Mouse (Mus musculus) MEL (cell line): ENCODE data around the gene Hs3st3b1.

Experiments
- CTCF ChIP-seq, 3 experiments: IDR thresholded peaks in 2 of 3; conservative IDR thresholded peaks in 1 of 3; 2 replicates each; pipeline ENCODE4 v1.5.1; 2011 to 2012; ENCODE audit warnings: low read length in 3 of 3, low read depth in 2 of 3, mild to moderate bottlenecking in 2 of 3, improper control_type of control experiment in 1 of 3, inconsistent platforms in 1 of 3, mixed read lengths in 1 of 3, moderate library complexity in 1 of 3; ENCODE audit not compliant: control insufficient read depth in 1 of 3, insufficient read depth in 1 of 3, poor library complexity in 1 of 3, severe bottlenecking in 1 of 3
- EP300 ChIP-seq, 2 experiments: IDR thresholded peaks; 2 replicates each; pipeline ENCODE4 v1.6.1; 2011; ENCODE audit warnings: improper control_type of control experiment in 2 of 2, low read length in 2 of 2, low read depth in 1 of 2, mild to moderate bottlenecking in 1 of 2
- MAX ChIP-seq: IDR thresholded peaks from 2 replicates; pipeline ENCODE4 v1.6.1; 2011; ENCODE audit warnings: low read length, improper control_type of control experiment
- MYC ChIP-seq: IDR thresholded peaks from 2 replicates; pipeline ENCODE4 v1.6.1; 2011; ENCODE audit warnings: low read depth, mild to moderate bottlenecking, low read length, improper control_type of control experiment, moderate library complexity
- POLR2A ChIP-seq, 2 experiments: IDR thresholded peaks; 2 replicates each; pipeline ENCODE4 v1.6.1; 2011 to 2012; ENCODE audit warnings: low read length in 2 of 2, mild to moderate bottlenecking in 2 of 2, control low read depth in 1 of 2, improper control_type of control experiment in 1 of 2, low read depth in 1 of 2, moderate library complexity in 1 of 2; ENCODE audit not compliant: control insufficient read depth in 1 of 2, insufficient read depth in 1 of 2, poor library complexity in 1 of 2
- POLR2AphosphoS2 ChIP-seq: IDR thresholded peaks from 2 replicates; pipeline ENCODE4 v1.6.1; 2011; ENCODE audit warnings: low read length, improper control_type of control experiment
- SIN3A ChIP-seq: IDR thresholded peaks from 2 replicates; pipeline ENCODE4 v1.6.1; 2012; ENCODE audit warnings: low read length, improper control_type of control experiment, inconsistent platforms
- SMC3 ChIP-seq: IDR thresholded peaks from 2 replicates; pipeline ENCODE4 v1.6.1; 2011; ENCODE audit warnings: low read depth, low read length, improper control_type of control experiment
- TCF12 ChIP-seq: IDR thresholded peaks from 2 replicates; pipeline ENCODE4 v1.6.1; 2014; ENCODE audit warnings: low read depth, mild to moderate bottlenecking, inconsistent platforms, low read length, improper control_type of control experiment, moderate library complexity
- USF1 ChIP-seq: IDR thresholded peaks from 2 replicates; pipeline ENCODE4 v1.6.1; 2014; ENCODE audit warnings: low read depth, mild to moderate bottlenecking, inconsistent platforms, low read length, improper control_type of control experiment, moderate library complexity
- ZKSCAN1 ChIP-seq: IDR thresholded peaks from 2 replicates; pipeline ENCODE4 v1.6.1; 2012; ENCODE audit warnings: low read depth, mild to moderate bottlenecking, inconsistent platforms, low read length, improper control_type of control experiment, moderate library complexity
- ZNF384 ChIP-seq: IDR thresholded peaks from 2 replicates; pipeline ENCODE4 v1.6.1; 2012; ENCODE audit warnings: low read depth, mild to moderate bottlenecking, inconsistent platforms, low read length, improper control_type of control experiment

DNA sequence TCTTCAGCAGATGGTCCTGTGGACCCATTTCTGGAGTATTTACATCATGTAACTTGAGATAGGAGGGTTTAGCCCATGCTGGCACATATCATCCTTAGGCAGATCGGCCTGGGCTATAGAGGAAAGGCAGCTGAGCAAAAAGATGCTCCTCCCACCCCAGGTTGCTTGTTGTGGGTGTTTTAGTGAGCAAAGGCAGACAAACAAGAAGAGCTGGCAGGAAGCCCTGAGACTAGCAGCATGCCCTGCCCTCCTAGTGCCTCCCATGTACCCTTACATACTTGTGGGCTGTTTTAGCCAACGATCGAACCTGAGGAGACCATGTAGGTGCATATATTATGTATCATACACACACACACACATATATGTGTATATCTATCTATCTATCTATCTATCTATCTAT lies 21.9 kb upstream of the Hs3st3b1 start:
- TF ChIP-seq MYC = no peak
- no peak for TF ChIP-seq USF1
- no peak for TF ChIP-seq CTCF (IDR thresholded peaks at IDR 0.05 in 2 of 3, conservative IDR thresholded peaks at IDR 0.05 in 1 of 3; ENCODE audit: control insufficient read depth in 1 of 3, insufficient read depth in 1 of 3, low read depth in 2 of 3, low read length in 3 of 3, poor library complexity in 1 of 3, severe bottlenecking in 1 of 3)
- TF ChIP-seq TCF12 = no peak
- no peak for TF ChIP-seq EP300 (IDR thresholded peaks at IDR 0.05; ENCODE audit: low read depth in 1 of 2, low read length in 2 of 2)
- TF ChIP-seq SIN3A = no peak
- TF ChIP-seq ZNF384 = no peak
- no peak for TF ChIP-seq SMC3
- no peak for TF ChIP-seq POLR2A (IDR thresholded peaks at IDR 0.05; ENCODE audit: control insufficient read depth in 1 of 2, insufficient read depth in 1 of 2, low read depth in 1 of 2, low read length in 2 of 2, poor library complexity in 1 of 2)
- no peak for TF ChIP-seq POLR2AphosphoS2
- TF ChIP-seq ZKSCAN1 = no peak
- no peak for TF ChIP-seq MAX
